Mouse (Mus musculus): ENCODE results near the gene Zfp3. TPM values are rescaled to one million over a fixed set of nuclear protein-coding genes. Genes with fewer than 3 reads are reported as not detected.

Zfp3 gene
- 4.5 TPM for polyA plus RNA-seq (2017; shearing (Covaris generic))

DNA sequence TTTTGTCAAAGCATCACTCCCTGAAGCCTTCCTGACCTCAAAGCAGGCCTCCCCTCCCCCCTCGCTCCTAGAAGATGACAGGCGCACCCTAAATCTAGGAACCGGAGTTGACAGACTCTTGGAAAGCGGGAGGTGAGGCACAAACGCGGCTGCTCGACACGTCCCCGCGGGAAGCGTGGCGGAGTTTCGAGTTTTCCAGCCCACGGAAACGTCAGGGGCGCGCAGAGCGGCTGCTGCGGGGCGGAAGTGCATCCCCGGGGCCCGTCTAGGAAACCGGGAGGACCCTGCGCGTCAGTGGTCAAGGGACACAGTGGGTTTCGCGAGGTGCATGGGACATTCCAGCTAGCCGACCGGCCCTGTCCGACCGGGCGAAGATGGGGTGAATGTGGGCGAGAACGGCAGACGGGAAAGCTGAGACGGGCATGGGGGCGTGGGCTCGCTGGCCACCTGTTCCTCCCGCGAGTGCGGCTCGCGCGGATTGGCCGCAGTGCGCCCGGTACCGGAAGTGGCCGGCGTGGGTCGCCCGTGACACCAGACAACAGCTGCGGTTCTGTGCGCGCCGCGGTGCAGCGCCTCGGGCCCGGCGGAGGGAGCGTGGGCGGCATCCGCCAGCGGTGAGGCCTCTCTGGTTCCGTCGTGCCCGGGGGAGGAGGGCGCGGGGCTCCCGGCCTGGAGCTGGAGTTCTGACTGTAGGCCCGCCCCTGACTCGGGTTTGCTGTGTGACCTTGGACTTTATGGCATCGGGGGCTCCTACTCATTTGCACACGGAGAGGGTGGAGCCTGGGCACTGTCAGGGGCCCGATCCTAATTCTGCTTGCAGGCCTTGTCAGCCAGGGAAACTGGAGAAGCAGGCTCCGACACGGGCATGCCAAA is at the start of gene Zfp3:
Gene Zfp3 (plus strand): TSS at position 274 of the 873 bp plus-strand sequence.

GRCm38 (mm10) chr11:70812365-70812764 is 48.4 kb downstream of the Zfp3 start, which contains the start of gene Scimp:
TSS of gene Scimp (minus strand) at chr11:70812586.

Other genes with a start within 250 kb of the Zfp3 start
- not detected for gene Vmo1, start 249.6 kb upstream of the Zfp3 start, polyA plus RNA-seq (2017; shearing (Covaris generic))
- 0.31 TPM for gene Gltpd2, start 245.0 kb upstream of the Zfp3 start, polyA plus RNA-seq (2017; shearing (Covaris generic))
- 282 TPM for gene Psmb6, start 238.8 kb upstream of the Zfp3 start, polyA plus RNA-seq (2017; shearing (Covaris generic))
- not detected for gene Gm40193, start 231.3 kb upstream of the Zfp3 start, polyA plus RNA-seq (2017; shearing (Covaris generic))
- 8.9 TPM for gene Pld2, start 224.1 kb upstream of the Zfp3 start, polyA plus RNA-seq (2017; shearing (Covaris generic))
- gene Mink1, start 201.3 kb upstream of the Zfp3 start, polyA plus RNA-seq (2017; shearing (Covaris generic)) = 39.6 TPM
- gene 4930544D05Rik, start 148.4 kb upstream of the Zfp3 start, polyA plus RNA-seq (2017; shearing (Covaris generic)) = 1.4 TPM
- 18.7 TPM for gene Chrne, start 145.0 kb upstream of the Zfp3 start, polyA plus RNA-seq (2017; shearing (Covaris generic))
- not detected for gene Gp1ba, start 125.1 kb upstream of the Zfp3 start, polyA plus RNA-seq (2017; shearing (Covaris generic))
- 270 TPM for gene Rnf167, start 117.0 kb upstream of the Zfp3 start, polyA plus RNA-seq (2017; shearing (Covaris generic))
- gene Slc25a11, start 116.7 kb upstream of the Zfp3 start, polyA plus RNA-seq (2017; shearing (Covaris generic)) = 70.1 TPM
- 2,450 TPM for gene Pfn1, start 109.6 kb upstream of the Zfp3 start, polyA plus RNA-seq (2017; shearing (Covaris generic))
- gene Eno3, start 107.0 kb upstream of the Zfp3 start, polyA plus RNA-seq (2017; shearing (Covaris generic)) = 9.9 TPM
- gene Spag7, start 94.8 kb upstream of the Zfp3 start, polyA plus RNA-seq (2017; shearing (Covaris generic)) = 64.8 TPM
- 36.7 TPM for gene Camta2, start 76.1 kb upstream of the Zfp3 start, polyA plus RNA-seq (2017; shearing (Covaris generic))
- gene Inca1, start 64.1 kb upstream of the Zfp3 start, polyA plus RNA-seq (2017; shearing (Covaris generic)) = 0.59 TPM
- gene Kif1c, start 63.7 kb upstream of the Zfp3 start, polyA plus RNA-seq (2017; shearing (Covaris generic)) = 2.4 TPM
- gene Scimp, start 48.4 kb downstream of the Zfp3 start, polyA plus RNA-seq (2017; shearing (Covaris generic)) = 0.37 TPM
- gene Rabep1, start 80.6 kb downstream of the Zfp3 start, polyA plus RNA-seq (2017; shearing (Covaris generic)) = 74.0 TPM
- 93.9 TPM for gene Nup88, start 205.8 kb downstream of the Zfp3 start, polyA plus RNA-seq (2017; shearing (Covaris generic))
- 67.0 TPM for gene Rpain, start 206.0 kb downstream of the Zfp3 start, polyA plus RNA-seq (2017; shearing (Covaris generic))
- 85.9 TPM for gene C1qbp, start 218.8 kb downstream of the Zfp3 start, polyA plus RNA-seq (2017; shearing (Covaris generic))
- gene Dhx33, start 240.2 kb downstream of the Zfp3 start, polyA plus RNA-seq (2017; shearing (Covaris generic)) = 18.3 TPM

Measured in effector memory CD4-positive, alpha-beta T cell, adult 5 months (primary cell).